Mouse (Mus musculus) liver, embryonic 14.5 days (tissue): ENCODE measurements around the gene Mrm2. TPM values are rescaled to one million over a fixed set of nuclear protein-coding genes. Genes with fewer than 3 reads are reported as not detected.

Source experiments
- ATAC-seq: fragments of 200-750 bp; cut with Nextera tagmentation; 2 replicates; pipeline ENCODE4 v1.8.0; 2017; ENCODE audit warnings: moderate number of reproducible peaks, mild to moderate bottlenecking, moderate library complexity; ENCODE audit not compliant: insufficient read depth
- DNase-seq, 3 experiments: peaks; one replicate each; pipeline ENCODE4 v3.0.0-alpha.2; 2012 to 2013; ENCODE audit warnings: low read depth in 3 of 3, low spot score in 3 of 3
- H3K27ac ChIP-seq: fragments of 300-500 bp; sonication (generic); 2 replicates; pipeline ENCODE4 v1.5.1; 2014; ENCODE audit warnings: moderate library complexity, mild to moderate bottlenecking, control low read depth, inconsistent platforms
- H3K27me3 ChIP-seq: fragments of 300-500 bp; sonication (generic); 2 replicates; pipeline ENCODE4 v1.6.1; 2014; ENCODE audit warnings: mild to moderate bottlenecking, low read length, moderate library complexity; ENCODE audit not compliant: control insufficient read depth, insufficient read depth
- H3K36me3 ChIP-seq: fragments of 300-500 bp; sonication (generic); replicated peaks from 2 replicates; pipeline ENCODE4 v1.6.1; 2014; ENCODE audit warnings: low read depth; ENCODE audit not compliant: control insufficient read depth, insufficient read depth
- H3K4me1 ChIP-seq, 2 experiments: fragments of 200-500 bp in 1 of 2; fragments of 300-500 bp in 1 of 2; sonication (generic) in 1 of 2; replicated peaks; 2 replicates each; pipeline ENCODE4 v1.6.1; 2012 to 2014; ENCODE audit warnings: antibody characterized with exemption in 1 of 2, inconsistent platforms in 1 of 2, low read length in 1 of 2; ENCODE audit not compliant: control insufficient read depth in 2 of 2, insufficient read depth in 2 of 2
- H3K4me2 ChIP-seq: fragments of 300-500 bp; sonication (generic); 2 replicates; pipeline ENCODE4 v1.6.1; 2014; ENCODE audit warnings: low read depth, mild to moderate bottlenecking, control low read depth, moderate library complexity
- H3K4me3 ChIP-seq, 2 experiments: fragments of 200-500 bp in 1 of 2; fragments of 300-500 bp in 1 of 2; sonication (generic) in 1 of 2; 2 replicates each; pipeline ENCODE4 v1.5.1; 2012 to 2014; ENCODE audit warnings: low read depth in 2 of 2, low read length in 2 of 2, mild to moderate bottlenecking in 2 of 2, control low read depth in 1 of 2, inconsistent platforms in 1 of 2, moderate library complexity in 1 of 2; ENCODE audit not compliant: insufficient read depth in 1 of 2
- H3K9ac ChIP-seq: fragments of 300-500 bp; sonication (generic); replicated peaks from 2 replicates; pipeline ENCODE4 v1.6.1; 2014; ENCODE audit warnings: mild to moderate bottlenecking, control low read depth, moderate library complexity
- H3K9me3 ChIP-seq: fragments of 300-500 bp; sonication (generic); 2 replicates; pipeline ENCODE4 v1.6.1; 2016; ENCODE audit warnings: low read length, mixed read lengths; ENCODE audit not compliant: control insufficient read depth
- CTCF ChIP-seq: IDR thresholded peaks from 2 replicates; pipeline ENCODE4 v1.5.1; 2016; ENCODE audit warnings: antibody characterized with exemption, low read depth, control low read depth
- EP300 ChIP-seq: IDR thresholded peaks from 2 replicates; pipeline ENCODE4 v1.6.1; 2016; ENCODE audit warnings: antibody characterized with exemption, low read depth
- WGBS: fragments of 180-500 bp; shearing (Covaris S2); extraction: QIAGEN DNeasy Blood & Tissue Kit; methylation state at CpG from one replicate; pipeline ENCODE4 v1.1.7; 2014; ENCODE audit not compliant: insufficient replicate concordance; 5-methylcytosine and 5-hydroxymethylcytosine counted together
- polyA plus RNA-seq, 2 experiments: library from polyadenylated mRNA; depleted of rRNA in 1 of 2; stranded (reverse) in 1 of 2; unstranded in 1 of 2; fragments of >200 nt; fragmentation: Nextera tagmentation in 1 of 2; extraction: Ambion mirVana in 1 of 2; gene quantifications; 2 replicates each; pipeline versions ENCODE4 v1.2.1 to v1.2.3; 2012 to 2014

Gene Mrm2
- polyA plus RNA-seq, 2 experiments, result 6.6 to 9.5 TPM

GRCm38 (mm10) chr5:140375249-140375829 lies 43.6 kb upstream of the Mrm2 start:
- peaks cover 0 to 12% of the 10 kb centered on the region in 2 experiments; a peak in 2 of 4 replicates for H3K4me1 ChIP-seq
- 52% methylated on average over 4 of the region's 4 CpGs for WGBS

GRCm38 (mm10) chr5:140374226-140374625 lies 42.5 kb upstream of the Mrm2 start:
- Histone ChIP-seq H3K4me3 (no peak overlapping the region), H3K9ac (no peak overlapping the region), H3K27ac (no peak overlapping the region), H3K9me3 (no peaks in the 10 kb centered on the region), H3K4me2 (no peak overlapping the region), H3K4me1 (peaks cover 0 to 22% of the 10 kb centered on the region in 2 experiments; a peak in 2 of 4 replicates), H3K36me3 (no peaks in the 10 kb centered on the region), H3K27me3 (no peaks in the 10 kb centered on the region)
- DNase-seq, result no peak
- TF ChIP-seq EP300, result no peak
- ATAC-seq, result no peak
- WGBS, result 63% methylated on average over 3 of the region's 3 CpGs

More at GRCm38 (mm10) chr5:140375249-140375829, 43.6 kb upstream of the Mrm2 start:
- Histone ChIP-seq H3K9me3 (no peaks in the 10 kb centered on the region), H3K4me2 (no peak overlapping the region), H3K9ac (no peak overlapping the region), H3K27ac (no peak overlapping the region), H3K27me3 (no peaks in the 10 kb centered on the region), H3K4me3 (no peak overlapping the region), H3K36me3 (no peaks in the 10 kb centered on the region)
- TF ChIP-seq EP300 (no peak), CTCF (no peak)
- no peak for ATAC-seq
- no peak for DNase-seq

- Histone ChIP-seq H3K4me3 (no peak overlapping the region), H3K4me2 (no peak overlapping the region), H3K36me3 (no peaks in the 10 kb centered on the region), H3K4me1 (peaks cover 0 to 27% of the 10 kb centered on the region in 2 experiments; a peak in 2 of 4 replicates), H3K27me3 (no peaks in the 10 kb centered on the region), H3K9ac (no peak overlapping the region), H3K27ac (no peak overlapping the region), H3K9me3 (no peaks in the 10 kb centered on the region)
- DNase-seq (no peak), ATAC-seq (no peak)
- no peak for TF ChIP-seq CTCF
- TF ChIP-seq EP300, result no peak
- WGBS, result 68% methylated on average over 2 of the region's 2 CpGs
Measured at GRCm38 (mm10) chr5:140373711-140374110, 42.0 kb upstream of the Mrm2 start.

- Histone ChIP-seq H3K4me1 (peaks cover 0 to 29% of the 10 kb centered on the region in 2 experiments; a peak in 2 of 4 replicates), H3K27ac (no peak overlapping the region), H3K9ac (no peak overlapping the region), H3K36me3 (no peaks in the 10 kb centered on the region), H3K4me2 (no peak overlapping the region), H3K4me3 (no peak overlapping the region), H3K9me3 (no peaks in the 10 kb centered on the region), H3K27me3 (no peaks in the 10 kb centered on the region)
- ATAC-seq (no peak), DNase-seq (no peak)
- TF ChIP-seq CTCF, result no peak
- no peak for TF ChIP-seq EP300
- WGBS, result 71% methylated on average over 3 of the region's 3 CpGs
Measured at GRCm38 (mm10) chr5:140371671-140372070, 40.0 kb upstream of the Mrm2 start.

- Histone ChIP-seq H3K4me1 (peaks cover 0 to 29% of the 10 kb centered on the region in 2 experiments; a peak in 2 of 4 replicates), H3K27ac (no peak overlapping the region), H3K4me3 (no peak overlapping the region), H3K9ac (no peak overlapping the region), H3K4me2 (no peak overlapping the region), H3K27me3 (no peaks in the 10 kb centered on the region), H3K36me3 (no peaks in the 10 kb centered on the region), H3K9me3 (no peaks in the 10 kb centered on the region)
- WGBS, result 36% methylated on average over 6 of the region's 6 CpGs
- DNase-seq (peak in 1 of 3 experiments; percentile 12), ATAC-seq (peak; percentile 34)
- TF ChIP-seq EP300 (no peak), CTCF (no peak)
Measured at GRCm38 (mm10) chr5:140370446-140371254, 39.0 kb upstream of the Mrm2 start.
